Comparison of ENCODE assay signal across 11 mouse cellular contexts in the genomic region with DNA sequence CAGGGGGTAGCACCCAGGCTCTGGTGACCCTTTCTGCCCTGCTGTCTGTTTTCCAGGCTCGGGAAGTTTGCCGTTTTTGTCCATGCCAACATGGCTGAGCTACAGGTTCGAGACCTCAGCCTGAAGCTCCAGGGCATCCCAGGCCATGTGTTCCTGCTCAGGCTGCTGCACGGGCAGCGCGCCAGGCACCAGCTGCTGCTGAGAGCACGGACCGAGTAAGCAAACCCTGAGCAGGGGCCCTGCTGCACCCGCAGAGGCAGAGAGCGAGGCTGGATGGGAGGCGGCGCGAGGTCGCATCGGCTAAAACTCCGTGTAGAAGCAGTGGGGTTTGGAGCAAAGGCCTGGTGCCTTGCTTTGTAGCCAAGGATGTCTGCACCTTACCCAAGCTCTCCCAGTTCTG. TPM values are rescaled to one million over a fixed set of nuclear protein-coding genes. Genes with fewer than 3 reads are reported as not detected.
DNase-seq lines count a peak whose midpoint lies in the region; ATAC-seq lines count a peak whose summit lies in the region.
"Had no signal": no experiment of that assay in that cellular context is flagged by ENCODE, and none has a peak within 500 bp of the region (broad histone marks: within the 10 kb centered on the region; RNA-seq: fewer than 3 reads in every experiment).

No protein-coding gene starts in this region.

- H3K9ac ChIP-seq in forebrain, embryonic 13.5 days: no peak overlapping the region
- H3K9ac ChIP-seq: liver, embryonic 13.5 days had no signal

- H3K4me2 ChIP-seq in forebrain, embryonic 13.5 days: no peak overlapping the region
- H3K4me2 ChIP-seq: liver, embryonic 13.5 days had no signal

- no peak for ATAC-seq in forebrain, embryonic 13.5 days
- no peak for ATAC-seq in megakaryocyte progenitor cell, adult 5-6 weeks (replicated peaks; ENCODE audit: poor library complexity)

- no peaks in the 10 kb centered on the region for H3K36me3 ChIP-seq in forebrain, embryonic 10.5 days (replicated peaks)
- no peaks in the 10 kb centered on the region for H3K36me3 ChIP-seq in forebrain, embryonic 13.5 days (ENCODE audit: poor library complexity, severe bottlenecking)
- H3K36me3 ChIP-seq: liver, embryonic 13.5 days had no signal

- peaks cover 32% of the 10 kb centered on the region for H3K27me3 ChIP-seq in forebrain, embryonic 10.5 days (ENCODE audit: poor library complexity, severe bottlenecking)
- H3K27me3 ChIP-seq in forebrain, embryonic 13.5 days: peaks cover 12% of the 10 kb centered on the region

- DNase-seq in forebrain, embryonic 10.5 days (ENCODE audit: extremely low spot score, low spot score): no peak
- peak; percentile 23 to 53 for DNase-seq in kidney, postnatal 36 days
- no peak for DNase-seq in kidney, adult 18-20 months
- peak; percentile 31 for DNase-seq in brain, adult 2 months (ENCODE audit: low read depth, low spot score)
- DNase-seq in lung, postnatal 14 days: peak; percentile 66
- no peak for DNase-seq in embryo, embryonic 10 days (ENCODE audit: low spot score)
- DNase-seq: cerebellum, adult 11 months; kidney, adult 8-10 months; liver, embryonic 13.5 days had no signal

- H3K4me1 ChIP-seq in forebrain, embryonic 10.5 days: peaks cover 8% of the 10 kb centered on the region
- H3K4me1 ChIP-seq in forebrain, embryonic 13.5 days: peaks cover 9% of the 10 kb centered on the region
- H3K4me1 ChIP-seq: liver, embryonic 13.5 days had no signal

- H3K9me3 ChIP-seq in forebrain, embryonic 10.5 days: peaks cover 2% of the 10 kb centered on the region; the same call in 1 of the 2 replicates
- no peaks in the 10 kb centered on the region for H3K9me3 ChIP-seq in forebrain, embryonic 13.5 days (replicated peaks)
- H3K9me3 ChIP-seq: liver, embryonic 13.5 days had no signal

- peak overlapping the region; percentile 11; the same call in 1 of the 2 replicates for H3K27ac ChIP-seq in forebrain, embryonic 10.5 days
- H3K27ac ChIP-seq in forebrain, embryonic 13.5 days: no peak overlapping the region
- H3K27ac ChIP-seq: liver, embryonic 13.5 days had no signal

- H3K4me3 ChIP-seq in forebrain, embryonic 10.5 days: no peak overlapping the region
- no peak overlapping the region for H3K4me3 ChIP-seq in forebrain, embryonic 13.5 days
- H3K4me3 ChIP-seq: liver, embryonic 13.5 days had no signal

- 88% methylated on average over 16 of the region's 16 CpGs for WGBS in forebrain, embryonic 10.5 days
- 73% methylated on average over 16 of the region's 16 CpGs for WGBS in forebrain, embryonic 13.5 days

RNA-seq across cellular contexts. Expression of gene Arhgef19, which starts 14.9 kb away (rescaled TPM):
- polyA plus RNA-seq in forebrain, embryonic 10.5 days (2016; fragmentation: Nextera tagmentation; extraction: Ambion mirVana): 1.3 and 2.2 TPM in 2 replicates
- polyA plus RNA-seq in forebrain, embryonic 13.5 days (2015; fragmentation: Nextera tagmentation; extraction: Ambion mirVana): 0.96 and 1.2 TPM in 2 replicates
- not detected in 2 replicates for total RNA-seq in megakaryocyte progenitor cell, adult 5-6 weeks (2015)
- total RNA-seq in megakaryocyte progenitor cell, adult 5-6 weeks (2017): not detected in 2 replicates

RNA-seq across cellular contexts. Expression of gene Rsg1, which starts 40.5 kb away (rescaled TPM):
- polyA plus RNA-seq in forebrain, embryonic 10.5 days (2016; fragmentation: Nextera tagmentation; extraction: Ambion mirVana): 7.3 and 7.8 TPM in 2 replicates
- 6.1 and 7.1 TPM in 2 replicates for polyA plus RNA-seq in forebrain, embryonic 13.5 days (2015; fragmentation: Nextera tagmentation; extraction: Ambion mirVana)
- total RNA-seq in megakaryocyte progenitor cell, adult 5-6 weeks (2015): 0.73 and 1.4 TPM in 2 replicates
- total RNA-seq in megakaryocyte progenitor cell, adult 5-6 weeks (2017): 1.8 and 3.5 TPM in 2 replicates

RNA-seq across cellular contexts. Expression of gene Epha2, which starts 46.8 kb away (rescaled TPM):
- polyA plus RNA-seq in forebrain, embryonic 10.5 days (2016; fragmentation: Nextera tagmentation; extraction: Ambion mirVana): 3.3 and 3.7 TPM in 2 replicates
- 1.0 and 1.3 TPM in 2 replicates for polyA plus RNA-seq in forebrain, embryonic 13.5 days (2015; fragmentation: Nextera tagmentation; extraction: Ambion mirVana)
- 0.46 and 0.49 TPM in 2 replicates for total RNA-seq in megakaryocyte progenitor cell, adult 5-6 weeks (2015)
- total RNA-seq in megakaryocyte progenitor cell, adult 5-6 weeks (2017): 0.14 and 0.50 TPM in 2 replicates

Comparison
In these comparisons a context has a peak if more than half of its experiments do, and no peak if none do; other contexts are left out.
1. DNase-seq: peak in kidney, postnatal 36 days (2 of 2), brain, adult 2 months (single experiment) and lung, postnatal 14 days (single experiment); none in forebrain, embryonic 10.5 days (single experiment), kidney, adult 18-20 months (single experiment) and embryo, embryonic 10 days (single experiment).